Mouse (Mus musculus) thymus, adult 2 months (tissue): ENCODE results near the gene Nop53.

Experiments used
- CTCF ChIP-seq: fragments of 200-500 bp; IDR thresholded peaks from 2 replicates; pipeline ENCODE4 v1.5.1; 2012; ENCODE audit warnings: mild to moderate bottlenecking, control low read depth, low read length, moderate library complexity, borderline replicate concordance; ENCODE audit not compliant: control insufficient read depth, poor library complexity, insufficient read depth; ENCODE audit errors: extremely low read depth
- POLR2A ChIP-seq: fragments of 200-500 bp; IDR thresholded peaks from 2 replicates; pipeline ENCODE4 v1.6.1; 2012; ENCODE audit warnings: mild to moderate bottlenecking, low read length, control low read depth, moderate library complexity; ENCODE audit not compliant: control insufficient read depth, poor library complexity, insufficient read depth; ENCODE audit errors: extremely low read depth

DNA sequence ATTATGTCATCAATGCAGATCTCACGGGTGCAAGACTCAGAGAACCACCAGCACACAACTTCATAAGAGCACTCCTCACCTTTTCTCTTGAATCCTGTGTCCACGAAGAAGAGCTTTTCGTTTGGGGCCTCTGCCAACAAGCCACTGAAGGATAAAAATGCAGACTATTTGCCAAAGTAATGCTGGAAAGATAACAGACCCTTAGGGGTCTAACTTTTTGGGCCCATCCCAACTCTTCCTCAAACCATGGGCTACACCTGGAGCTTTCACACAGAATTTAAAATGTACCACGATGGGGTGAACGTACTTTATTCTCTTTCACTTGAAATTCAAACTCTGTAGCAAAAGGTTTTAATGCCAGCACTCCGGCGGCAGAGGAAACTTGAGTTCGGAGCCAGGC is 663 bp downstream of the Nop53 start:
- TF ChIP-seq CTCF (no peak), POLR2A (no peak)
